Mouse (Mus musculus): ENCODE measurements at regions not wholly inside any gene's neighbourhood (a gene's known extent, or its start where the extent isn't known, plus 50 kb on each side); places are given as distances from the start of the nearest gene placed in this dataset.

DNA sequence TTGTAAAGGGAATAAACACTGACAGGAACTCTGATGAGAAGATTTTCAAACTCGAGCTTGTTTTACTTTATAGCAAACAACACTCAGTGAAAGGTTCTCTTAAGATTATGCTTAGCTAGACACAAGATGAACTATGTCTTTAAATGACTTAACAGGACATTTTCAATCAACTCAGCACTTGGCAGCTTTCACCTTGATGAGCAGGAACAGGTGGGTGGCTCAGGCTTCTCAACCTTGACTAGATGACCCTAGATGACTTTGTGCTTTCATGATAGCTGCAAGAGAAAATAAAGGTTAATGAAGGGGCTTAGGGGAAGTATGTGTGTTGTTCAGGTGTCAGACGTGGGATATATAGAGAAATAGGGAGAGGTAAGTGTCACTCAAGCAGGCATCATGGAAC, 728.1 kb upstream of the 4930444P10Rik start:
- TF ChIP-seq POLR2AphosphoS2 (IDR thresholded peaks at IDR 0.05; ENCODE audit: low read length) (no peak), EP300 (IDR thresholded peaks at IDR 0.05; ENCODE audit: low read depth in 1 of 2, low read length in 2 of 2) (no peak), CHD1 (IDR thresholded peaks at IDR 0.05; ENCODE audit: low read depth, low read length) (no peak), POLR2A (IDR thresholded peaks at IDR 0.05; ENCODE audit: control insufficient read depth in 1 of 2, insufficient read depth in 1 of 2, low read depth in 1 of 2, low read length in 2 of 2, poor library complexity in 1 of 2) (no peak), E2F4 (IDR thresholded peaks at IDR 0.05; ENCODE audit: borderline replicate concordance, low read depth, low read length) (no peak), CTCF (IDR thresholded peaks at IDR 0.05 in 2 of 3, conservative IDR thresholded peaks at IDR 0.05 in 1 of 3; ENCODE audit: control insufficient read depth in 1 of 3, insufficient read depth in 1 of 3, low read depth in 2 of 3, low read length in 3 of 3, poor library complexity in 1 of 3, severe bottlenecking in 1 of 3) (no peak)
